In genomic region chr13:58275599-58275998, GRCm38 (mm10) we compare ENCODE assay signal across 8 mouse cellular contexts. TPM values are rescaled to one million over a fixed set of nuclear protein-coding genes. Genes with fewer than 3 reads are reported as not detected.
A peak's percentile ranks its signal among the peaks of the same experiment; 100 is the strongest.
DNase-seq lines count a peak whose midpoint lies in the region; ATAC-seq and TF ChIP-seq lines count a peak whose summit lies in the region.

Gene Gkap1 (minus strand): TSS chr13:58275699.

- TF ChIP-seq POLR2A in olfactory bulb, adult 2 months (IDR thresholded peaks at IDR 0.05; ENCODE audit: insufficient read depth, low read depth, low read length), result no peak

- 0 out of 2 replicates have a peak, but pooled peaks cover 8% of the 10 kb centered on the region for H3K27me3 ChIP-seq in lung, embryonic 14.5 days (ENCODE audit: insufficient read depth, low read length)
- peaks cover 35% of the 10 kb centered on the region for H3K27me3 ChIP-seq in embryonic facial prominence, embryonic 10.5 days (replicated peaks; ENCODE audit: low read depth, poor library complexity, severe bottlenecking)
- 0 out of 2 replicates have a peak, but pooled peaks cover 7% of the 10 kb centered on the region for H3K27me3 ChIP-seq in heart, embryonic 15.5 days

- intact Hi-C loops in left cerebral cortex, postnatal 4 days (cut with DNase I), result loop anchor here (10.0 kb wide), 1 partner anchor 121 kb away; the partner anchor contains the start of gene Idnk

- no peak for ATAC-seq in lung, embryonic 14.5 days (ENCODE audit: insufficient read depth)
- no peak for ATAC-seq in heart, embryonic 15.5 days (replicated peaks; ENCODE audit: insufficient number of reproducible peaks, insufficient read depth, low FRiP score, low read depth)

- WGBS in lung, embryonic 14.5 days, result 72% methylated on average over 8 of the region's 8 CpGs
- 77% methylated on average over 8 of the region's 8 CpGs for WGBS in embryonic facial prominence, embryonic 10.5 days
- whole genome bisulfite sequencing in heart, embryonic 15.5 days, result 74% methylated on average over 8 of the region's 8 CpGs
- WGBS in olfactory bulb, adult 2 months, result 79% methylated on average over 8 of the region's 8 CpGs

- H3K9me3 ChIP-seq in lung, embryonic 14.5 days (ENCODE audit: low read depth, low read length), result no peaks in the 10 kb centered on the region
- H3K9me3 ChIP-seq in embryonic facial prominence, embryonic 10.5 days, result no peaks in the 10 kb centered on the region
- no peaks in the 10 kb centered on the region for H3K9me3 ChIP-seq in heart, embryonic 15.5 days (replicated peaks)

- peak within 1 kb of the TSS; percentile 72 for H3K27ac ChIP-seq in lung, embryonic 14.5 days (ENCODE audit: low read depth)
- H3K27ac ChIP-seq in embryonic facial prominence, embryonic 10.5 days (replicated peaks), result peak within 1 kb of the TSS; percentile 88
- H3K27ac ChIP-seq in heart, embryonic 15.5 days, result peak within 1 kb of the TSS; percentile 80
- H3K27ac ChIP-seq in olfactory bulb, adult 2 months (ENCODE audit: insufficient read depth, low read depth, low read length), result no peak within 1 kb of the TSS

- H3K4me1 ChIP-seq in lung, embryonic 14.5 days (ENCODE audit: insufficient read depth), result peaks cover 2% of the 10 kb centered on the region; the same call in 1 of the 2 replicates
- peaks cover 29% of the 10 kb centered on the region for H3K4me1 ChIP-seq in embryonic facial prominence, embryonic 10.5 days
- peaks cover 18% of the 10 kb centered on the region for H3K4me1 ChIP-seq in heart, embryonic 15.5 days (replicated peaks)
- H3K4me1 ChIP-seq in olfactory bulb, adult 2 months (ENCODE audit: control insufficient read depth, insufficient read depth, low read length), result peaks cover 7% of the 10 kb centered on the region

- peak within 1 kb of the TSS; percentile 84 for H3K4me2 ChIP-seq in lung, embryonic 14.5 days
- peak within 1 kb of the TSS; percentile 78 for H3K4me2 ChIP-seq in heart, embryonic 15.5 days

- no peak for TF ChIP-seq CTCF in lung, embryonic 14.5 days (IDR thresholded peaks at IDR 0.05; ENCODE audit: low read depth)
- no peak for TF ChIP-seq CTCF in olfactory bulb, adult 2 months (IDR thresholded peaks at IDR 0.05; ENCODE audit: insufficient read depth, low read depth, low read length)

- H3K9ac ChIP-seq in lung, embryonic 14.5 days, result peak within 1 kb of the TSS; percentile 76
- H3K9ac ChIP-seq in heart, embryonic 15.5 days, result peak within 1 kb of the TSS; percentile 85

- no peak for DNase-seq in lung, embryonic 14.5 days
- DNase-seq in lung, postnatal 4 days, result no peak
- no peak for DNase-seq in embryonic facial prominence, embryonic 10.5 days (ENCODE audit: low spot score)
- no peak for DNase-seq in left cerebral cortex, postnatal 4 days
- DNase-seq in natural killer cell, adult 2 months (ENCODE audit: low spot score in 2 of 2), result no peak
- no peak for DNase-seq in kidney, adult 8-10 months

- H3K36me3 ChIP-seq in lung, embryonic 14.5 days (ENCODE audit: insufficient read depth), result no peaks in the 10 kb centered on the region
- no peaks in the 10 kb centered on the region for H3K36me3 ChIP-seq in embryonic facial prominence, embryonic 10.5 days (replicated peaks)
- H3K36me3 ChIP-seq in heart, embryonic 15.5 days, result no peaks in the 10 kb centered on the region

- peak within 1 kb of the TSS; percentile 82 for H3K4me3 ChIP-seq in lung, embryonic 14.5 days (ENCODE audit: low read depth, low read length)
- H3K4me3 ChIP-seq in embryonic facial prominence, embryonic 10.5 days, result peak within 1 kb of the TSS; percentile 85
- H3K4me3 ChIP-seq in heart, embryonic 15.5 days, result peak within 1 kb of the TSS; percentile 98
- peak within 1 kb of the TSS; percentile 93 for H3K4me3 ChIP-seq in olfactory bulb, adult 2 months (ENCODE audit: insufficient read depth, low read depth, low read length)

RNA-seq across cellular contexts. Expression of gene Gkap1, which starts in this region (rescaled TPM):
- 19.2 and 22.2 TPM in 2 replicates for polyA plus RNA-seq in lung, embryonic 14.5 days (2014; fragmentation: Nextera tagmentation; extraction: Ambion mirVana)
- polyA plus RNA-seq in embryonic facial prominence, embryonic 10.5 days (2016; fragmentation: Nextera tagmentation; extraction: Ambion mirVana), result 17.5 and 18.4 TPM in 2 replicates
- 22.2 and 27.4 TPM in 2 replicates for polyA plus RNA-seq in heart, embryonic 15.5 days (2015; fragmentation: Nextera tagmentation; extraction: Ambion mirVana)
- total RNA-seq in left cerebral cortex, postnatal 4 days (2021), result 10 to 100 TPM; 26.7 to 28.2 TPM
- not detected in 2 replicates for polyA plus RNA-seq in olfactory bulb, adult 2 months (2012; ENCODE audit: insufficient read depth, insufficient read length, low replicate concordance, missing spikeins)
